Mouse (Mus musculus) lung, postnatal 0 days (tissue): ENCODE measurements at regions not wholly inside any gene's neighbourhood (a gene's known extent, or its start where the extent isn't known, plus 50 kb on each side); places are given as distances from the start of the nearest gene placed in this dataset.

Experiments used
- CTCF ChIP-seq: IDR thresholded peaks from 2 replicates; pipeline ENCODE4 v1.5.1; 2016; ENCODE audit warnings: antibody characterized with exemption, mild to moderate bottlenecking
- EP300 ChIP-seq: IDR thresholded peaks from 2 replicates; pipeline ENCODE4 v1.6.1; 2016; ENCODE audit warnings: antibody characterized with exemption, mild to moderate bottlenecking, control low read depth

- no peak for TF ChIP-seq CTCF
- TF ChIP-seq EP300 = no peak
Measured at GRCm38 (mm10) chr9:94016747-94017487, 521.0 kb downstream of the 1190002N15Rik start.
